Mouse (Mus musculus) right cerebral cortex, postnatal 14 days (tissue): ENCODE data around the gene Hao1.

ENCODE experiments used
- DNase-seq: peaks from one replicate; pipeline ENCODE4 v3.0.0; 2022

Gene Hao1

DNA sequence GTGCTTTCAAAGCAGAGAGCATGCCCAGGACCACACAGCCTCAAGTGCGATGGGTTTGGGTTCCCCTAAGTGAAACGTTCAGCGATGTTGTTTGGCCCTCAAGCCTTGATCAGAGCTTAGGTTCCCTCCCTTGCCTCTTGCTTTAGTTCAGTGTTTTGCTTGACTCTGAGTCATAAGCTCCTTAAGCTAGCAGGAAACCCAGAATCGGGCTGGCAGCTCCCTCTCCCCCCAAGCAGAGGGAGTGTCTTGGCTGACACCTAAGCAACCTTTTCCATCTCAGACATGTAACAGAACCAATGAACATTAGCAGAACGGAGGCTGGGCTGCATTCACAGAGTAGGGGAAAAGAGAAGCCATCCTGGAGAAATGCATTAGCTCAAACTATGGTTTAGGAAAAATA lies 93.3 kb downstream of the Hao1 start:
- DNase-seq: no peak

DNA sequence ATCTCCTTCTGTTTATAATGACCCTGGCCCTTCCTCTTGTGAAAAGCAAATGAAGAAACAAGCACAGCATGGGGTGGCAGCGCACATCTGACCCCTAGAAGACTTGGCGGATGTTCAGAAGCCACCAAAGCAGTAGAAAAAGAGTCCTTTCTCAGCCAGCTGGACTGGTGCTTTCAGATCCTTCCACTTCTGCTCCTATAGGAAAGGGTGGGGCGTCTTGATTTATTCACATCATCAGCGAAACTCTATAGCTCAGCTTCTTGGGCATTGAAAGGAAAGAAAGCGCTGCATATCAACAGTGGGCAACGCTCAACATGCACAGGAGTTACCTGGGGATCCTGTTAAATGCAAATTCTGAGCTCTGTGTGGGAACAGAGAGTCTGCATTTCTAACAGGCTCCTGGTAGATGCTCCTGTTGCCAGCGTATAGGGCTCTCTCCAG lies 98.1 kb downstream of the Hao1 start:
- DNase-seq: no peak

DNA sequence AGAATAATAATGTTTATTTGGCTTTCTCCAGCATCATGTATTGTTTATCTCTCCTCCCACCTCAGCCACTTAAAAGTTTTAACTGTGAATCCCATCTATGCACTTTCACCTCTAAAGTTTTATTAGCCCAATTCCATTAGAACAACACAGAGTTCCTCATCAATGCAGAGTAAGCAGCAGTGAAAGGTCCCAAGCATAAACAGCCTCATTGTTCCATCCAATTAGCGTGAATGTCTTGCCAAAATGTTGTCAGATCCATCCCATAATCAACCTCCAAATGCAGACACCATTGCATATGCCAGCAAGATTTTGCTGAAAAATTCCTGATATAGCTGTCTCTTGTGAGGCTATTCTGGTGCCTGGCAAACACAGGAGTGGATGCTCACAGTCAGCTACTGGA lies 101.4 kb downstream of the Hao1 start:
- DNase-seq: no peak

GRCm38 (mm10) chr2:134450976-134451375 lies 103.2 kb downstream of the Hao1 start:
- no peak for DNase-seq
